Mouse (Mus musculus): ENCODE results near the gene Coro2a. TPM values are rescaled to one million over a fixed set of nuclear protein-coding genes. Genes with fewer than 3 reads are reported as not detected.
"Not testable (repeated sequence)": the region's sequence is repeated elsewhere in the genome, so short reads cannot be mapped to it uniquely, and the experiment has no call there.

Coro2a gene
- polyA plus RNA-seq, 1 experiment = 312 TPM

GRCm38 (mm10) chr4:46601258-46601843 lies 651 bp downstream of the Coro2a start:
- peak overlapping the region; percentile 85 for H3K27ac ChIP-seq (ENCODE audit: insufficient read depth, low read depth, low read length)

GRCm38 (mm10) chr4:46600473-46601257 lies 1.3 kb downstream of the Coro2a start:
- Histone ChIP-seq H3K36me3 (ENCODE audit: control insufficient read depth, insufficient read depth, low read length) (peaks cover 3% of the 10 kb centered on the region), H3K4me1 (ENCODE audit: control insufficient read depth, insufficient read depth, insufficient read length, low read length) (peaks cover 18% of the 10 kb centered on the region), H3K4me3 (ENCODE audit: low read depth, low read length) (peak overlapping the region; percentile 81), H3K27me3 (ENCODE audit: control insufficient read depth, insufficient read depth, low read length) (no peaks in the 10 kb centered on the region), H3K27ac (ENCODE audit: insufficient read depth, low read depth, low read length) (peak overlapping the region; percentile 85)
- TF ChIP-seq CTCF (IDR thresholded peaks at IDR 0.05; ENCODE audit: extremely low read depth, insufficient read length, insufficient replicate concordance, low read depth, low read length) (no peak), POLR2A (IDR thresholded peaks at IDR 0.05; ENCODE audit: low read depth, low read length) (no peak)
- 21% methylated on average over 20 of the region's 20 CpGs for WGBS

More at GRCm38 (mm10) chr4:46601258-46601843, 651 bp downstream of the Coro2a start:
- Histone ChIP-seq H3K4me1 (ENCODE audit: control insufficient read depth, insufficient read depth, insufficient read length, low read length) (peaks cover 12% of the 10 kb centered on the region), H3K36me3 (ENCODE audit: control insufficient read depth, insufficient read depth, low read length) (peaks cover 3% of the 10 kb centered on the region), H3K4me3 (ENCODE audit: low read depth, low read length) (peak overlapping the region; percentile 81), H3K27me3 (ENCODE audit: control insufficient read depth, insufficient read depth, low read length) (no peaks in the 10 kb centered on the region)
- TF ChIP-seq CTCF (IDR thresholded peaks at IDR 0.05; ENCODE audit: extremely low read depth, insufficient read length, insufficient replicate concordance, low read depth, low read length) (no peak), POLR2A (IDR thresholded peaks at IDR 0.05; ENCODE audit: low read depth, low read length) (no peak)
- WGBS = under 1% methylated on average over 42 of the region's 52 CpGs

GRCm38 (mm10) chr4:46599609-46600008 lies 2.4 kb downstream of the Coro2a start:
- H3K27me3 ChIP-seq (ENCODE audit: control insufficient read depth, insufficient read depth, low read length); H3K36me3 ChIP-seq (ENCODE audit: control insufficient read depth, insufficient read depth, low read length): not testable (repeated sequence)
- H3K27ac ChIP-seq (ENCODE audit: insufficient read depth, low read depth, low read length) = peak overlapping the region; percentile 85
- H3K4me3 ChIP-seq (ENCODE audit: low read depth, low read length) = peak overlapping the region; percentile 81
- WGBS = 36% methylated on average over 12 of the region's 12 CpGs
- peaks cover 19% of the 10 kb centered on the region for H3K4me1 ChIP-seq (ENCODE audit: control insufficient read depth, insufficient read depth, insufficient read length, low read length)

DNA sequence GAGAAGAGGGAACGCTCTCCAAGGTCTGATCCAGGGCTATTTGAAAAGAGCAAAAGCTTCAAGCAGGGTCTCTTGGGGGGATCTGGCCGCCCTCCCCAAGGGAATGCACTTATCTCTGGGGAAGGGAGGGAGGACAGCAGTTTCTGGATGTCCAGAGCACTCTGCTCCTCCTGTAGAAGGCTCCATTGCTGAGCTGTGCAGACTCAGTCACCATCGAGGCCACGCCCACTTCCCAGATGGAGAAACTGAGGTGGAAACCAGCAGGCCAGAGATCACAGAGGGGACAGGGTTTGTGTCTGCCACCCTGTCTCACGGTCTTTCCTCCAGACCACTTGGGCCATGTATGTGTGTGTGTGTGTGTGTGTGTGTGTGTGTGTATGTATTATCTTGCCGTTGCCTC lies 3.0 kb downstream of the Coro2a start:
- H3K4me3 ChIP-seq (ENCODE audit: low read depth, low read length) = peak overlapping the region; percentile 66
- no peaks in the 10 kb centered on the region for H3K27me3 ChIP-seq (ENCODE audit: control insufficient read depth, insufficient read depth, low read length)
- peak overlapping the region; percentile 100 for H3K27ac ChIP-seq (ENCODE audit: insufficient read depth, low read depth, low read length)
- H3K36me3 ChIP-seq (ENCODE audit: control insufficient read depth, insufficient read depth, low read length) = peaks cover 3% of the 10 kb centered on the region
- peaks cover 19% of the 10 kb centered on the region for H3K4me1 ChIP-seq (ENCODE audit: control insufficient read depth, insufficient read depth, insufficient read length, low read length)
- no peak for TF ChIP-seq CTCF (IDR thresholded peaks at IDR 0.05; ENCODE audit: extremely low read depth, insufficient read length, insufficient replicate concordance, low read depth, low read length)
- no peak for TF ChIP-seq POLR2A (IDR thresholded peaks at IDR 0.05; ENCODE audit: low read depth, low read length)
- WGBS = 37% methylated on average over 6 of the region's 6 CpGs

DNA sequence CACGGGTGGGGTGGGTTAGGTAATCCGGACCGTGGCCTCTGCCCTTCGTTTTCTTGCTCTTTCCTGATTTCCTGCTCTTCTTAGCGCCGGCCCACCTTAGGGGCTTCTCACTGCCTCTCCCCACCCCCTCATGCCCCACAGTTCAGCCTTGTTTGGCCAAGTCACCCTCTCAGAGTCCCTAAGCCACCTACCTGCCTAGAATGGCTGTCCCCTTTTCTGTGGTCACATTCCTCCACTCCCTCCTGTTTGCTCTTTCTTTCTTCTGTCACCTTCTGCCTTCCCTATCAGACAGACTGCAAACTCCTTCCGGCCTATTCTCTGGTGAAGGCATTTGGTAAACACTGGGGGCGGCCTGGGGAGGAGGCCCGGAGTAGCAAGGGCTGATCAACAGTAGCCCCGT lies 3.9 kb downstream of the Coro2a start:
- 11% methylated on average over 10 of the region's 10 CpGs for WGBS
- no peak for TF ChIP-seq CTCF (IDR thresholded peaks at IDR 0.05; ENCODE audit: extremely low read depth, insufficient read length, insufficient replicate concordance, low read depth, low read length)
- TF ChIP-seq POLR2A (IDR thresholded peaks at IDR 0.05; ENCODE audit: low read depth, low read length) = no peak
- peaks cover 26% of the 10 kb centered on the region for H3K4me1 ChIP-seq (ENCODE audit: control insufficient read depth, insufficient read depth, insufficient read length, low read length)
- H3K4me3 ChIP-seq (ENCODE audit: low read depth, low read length) = peak overlapping the region; percentile 65
- H3K36me3 ChIP-seq (ENCODE audit: control insufficient read depth, insufficient read depth, low read length) = peaks cover 4% of the 10 kb centered on the region
- H3K27ac ChIP-seq (ENCODE audit: insufficient read depth, low read depth, low read length) = peak overlapping the region; percentile 100
- H3K27me3 ChIP-seq (ENCODE audit: control insufficient read depth, insufficient read depth, low read length) = no peaks in the 10 kb centered on the region

DNA sequence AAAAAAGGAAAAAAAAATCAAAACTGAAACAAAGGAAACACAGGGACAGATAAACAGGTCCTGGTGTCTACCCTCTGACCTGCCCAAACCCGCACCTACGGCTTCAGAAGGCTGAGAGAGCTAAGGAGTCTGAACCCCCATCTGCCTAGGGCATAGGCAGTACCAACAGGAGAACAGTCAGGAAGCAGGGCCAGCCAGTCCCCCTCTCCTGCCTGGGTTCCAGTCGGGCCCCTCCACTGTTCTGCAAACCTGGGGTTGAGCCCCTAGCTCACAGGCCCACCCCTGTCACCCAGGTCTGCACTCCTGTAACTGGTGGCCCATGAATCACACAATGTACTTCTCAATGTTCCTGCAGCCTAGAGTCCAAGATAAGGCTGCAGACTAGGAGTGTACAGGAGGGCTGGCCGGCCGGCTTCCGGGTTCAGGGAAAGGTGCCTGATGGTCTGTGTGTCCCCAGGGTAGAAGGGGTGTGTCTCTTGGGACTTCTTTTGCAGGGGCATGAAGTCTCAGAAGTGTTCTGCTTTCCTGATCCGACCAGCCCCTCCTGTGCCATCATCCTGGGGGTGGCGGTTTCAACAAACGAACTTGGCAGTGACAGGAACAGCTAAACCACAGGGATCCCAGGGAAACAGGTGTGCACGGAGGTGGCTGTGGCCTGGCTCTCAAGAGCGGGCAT lies 4.6 kb downstream of the Coro2a start:
- H3K36me3 ChIP-seq (ENCODE audit: control insufficient read depth, insufficient read depth, low read length) = peaks cover 11% of the 10 kb centered on the region
- TF ChIP-seq CTCF (IDR thresholded peaks at IDR 0.05; ENCODE audit: extremely low read depth, insufficient read length, insufficient replicate concordance, low read depth, low read length) = no peak
- TF ChIP-seq POLR2A (IDR thresholded peaks at IDR 0.05; ENCODE audit: low read depth, low read length) = peak; percentile 48
- H3K4me1 ChIP-seq (ENCODE audit: control insufficient read depth, insufficient read depth, insufficient read length, low read length) = peaks cover 29% of the 10 kb centered on the region
- peak overlapping the region; percentile 100 for H3K27ac ChIP-seq (ENCODE audit: insufficient read depth, low read depth, low read length)
- peak overlapping the region; percentile 65 for H3K4me3 ChIP-seq (ENCODE audit: low read depth, low read length)
- 17% methylated on average over 11 of the region's 11 CpGs for WGBS
- no peaks in the 10 kb centered on the region for H3K27me3 ChIP-seq (ENCODE audit: control insufficient read depth, insufficient read depth, low read length)

GRCm38 (mm10) chr4:46596398-46596797 lies 5.6 kb downstream of the Coro2a start:
- Histone ChIP-seq H3K36me3 (ENCODE audit: control insufficient read depth, insufficient read depth, low read length) (peaks cover 14% of the 10 kb centered on the region), H3K27me3 (ENCODE audit: control insufficient read depth, insufficient read depth, low read length) (no peaks in the 10 kb centered on the region), H3K27ac (ENCODE audit: insufficient read depth, low read depth, low read length) (peak overlapping the region; percentile 100), H3K4me1 (ENCODE audit: control insufficient read depth, insufficient read depth, insufficient read length, low read length) (peaks cover 35% of the 10 kb centered on the region), H3K4me3 (ENCODE audit: low read depth, low read length) (peak overlapping the region; percentile 39)
- 52% methylated on average over 6 of the region's 6 CpGs for WGBS
- TF ChIP-seq POLR2A (IDR thresholded peaks at IDR 0.05; ENCODE audit: low read depth, low read length) = no peak
- no peak for TF ChIP-seq CTCF (IDR thresholded peaks at IDR 0.05; ENCODE audit: extremely low read depth, insufficient read length, insufficient replicate concordance, low read depth, low read length)

Data from small intestine, adult 2 months (tissue).